Mouse (Mus musculus) urinary bladder, postnatal 36 days (tissue): ENCODE results near the gene Tbx18.
A peak's percentile ranks its signal among the peaks of the same experiment; 100 is the strongest.

ENCODE experiments used
- DNase-seq, 2 experiments: peaks; one replicate each; pipeline ENCODE4 v3.0.0; 2022; ENCODE audit warnings: low spot score in 2 of 2, mixed read lengths in 1 of 2

Tbx18 gene

GRCm38 (mm10) chr9:87730961-87731535 is at the start of gene Tbx18:
Gene Tbx18 (minus strand): TSS chr9:87731260.
- peak; percentile 41 to 81 for DNase-seq

GRCm38 (mm10) chr9:87773951-87774350 is 42.9 kb upstream of the Tbx18 start:
- DNase-seq: no peak

- no peak for DNase-seq
Observed at GRCm38 (mm10) chr9:87755621-87756020, 24.6 kb upstream of the Tbx18 start.

- DNase-seq: no peak
Observed at GRCm38 (mm10) chr9:87741599-87741998, 10.5 kb upstream of the Tbx18 start.

GRCm38 (mm10) chr9:87740667-87741066 is 9.6 kb upstream of the Tbx18 start:
- peak in 1 of 2 experiments; percentile 24 for DNase-seq

GRCm38 (mm10) chr9:87740241-87740645 is 9.2 kb upstream of the Tbx18 start:
- DNase-seq: no peak

- DNase-seq: no peak
Observed at GRCm38 (mm10) chr9:87739543-87740161, 8.6 kb upstream of the Tbx18 start.

GRCm38 (mm10) chr9:87738766-87739542 is 7.9 kb upstream of the Tbx18 start:
- no peak for DNase-seq

- DNase-seq: no peak
Observed at GRCm38 (mm10) chr9:87738123-87738522, 7.1 kb upstream of the Tbx18 start.

- no peak for DNase-seq
Observed at GRCm38 (mm10) chr9:87737271-87737670, 6.2 kb upstream of the Tbx18 start.

- no peak for DNase-seq
Observed at GRCm38 (mm10) chr9:87735046-87735445, 4.0 kb upstream of the Tbx18 start.

GRCm38 (mm10) chr9:87734631-87735030 is 3.6 kb upstream of the Tbx18 start:
- DNase-seq: no peak

GRCm38 (mm10) chr9:87733732-87734131 is 2.7 kb upstream of the Tbx18 start:
- no peak for DNase-seq

GRCm38 (mm10) chr9:87733236-87733630 is 2.2 kb upstream of the Tbx18 start:
- DNase-seq: no peak

- DNase-seq: no peak
Observed at GRCm38 (mm10) chr9:87732416-87733235, 1.6 kb upstream of the Tbx18 start.

- DNase-seq: peak; percentile 15 to 36
Observed at GRCm38 (mm10) chr9:87730271-87730960, 644 bp downstream of the Tbx18 start.

- DNase-seq: peak in 1 of 2 experiments; percentile 24
Observed at GRCm38 (mm10) chr9:87729316-87730270, 1.5 kb downstream of the Tbx18 start.

GRCm38 (mm10) chr9:87728107-87728506 is 3.0 kb downstream of the Tbx18 start:
- no peak for DNase-seq

- no peak for DNase-seq
Observed at GRCm38 (mm10) chr9:87727155-87727953, 3.7 kb downstream of the Tbx18 start.
